Mouse (Mus musculus) C2C12 (cell line): ENCODE measurements at regions not wholly inside any gene's neighbourhood (a gene's known extent, or its start where the extent isn't known, plus 50 kb on each side); places are given as distances from the start of the nearest gene placed in this dataset.

Experiments used
- H3K27me3 ChIP-seq: one replicate; pipeline ENCODE4 v1.6.1; 2011; ENCODE audit not compliant: control insufficient read depth, insufficient read depth, insufficient read length
- H3K36me3 ChIP-seq: one replicate; pipeline ENCODE4 v1.6.1; 2011; ENCODE audit not compliant: control insufficient read depth, insufficient read depth
- H3K4me3 ChIP-seq: one replicate; pipeline ENCODE4 v1.5.1; 2011; ENCODE audit warnings: mild to moderate bottlenecking, control low read depth; ENCODE audit not compliant: poor library complexity, insufficient read depth, severe bottlenecking
- H3K79me2 ChIP-seq: one replicate; pipeline ENCODE4 v1.6.1; 2011; ENCODE audit not compliant: control insufficient read depth, insufficient read depth
- H3K79me3 ChIP-seq: one replicate; pipeline ENCODE4 v1.6.1; 2011; ENCODE audit warnings: low read depth, control low read depth
- H3ac ChIP-seq: one replicate; pipeline ENCODE3; 2011; ENCODE audit warnings: low read depth; ENCODE audit not compliant: control insufficient read depth, insufficient read length
- CEBPB ChIP-seq: IDR thresholded peaks from one replicate; pipeline ENCODE4 v1.6.1; 2011; ENCODE audit warnings: low read depth, mild to moderate bottlenecking, control low read depth, moderate library complexity
- CTCF ChIP-seq: IDR thresholded peaks from one replicate; pipeline ENCODE4 v1.5.1; 2011; ENCODE audit not compliant: control insufficient read depth, insufficient read depth, insufficient read length
- FOSL1 ChIP-seq: IDR thresholded peaks from one replicate; pipeline ENCODE4 v1.8.0; 2011; ENCODE audit warnings: mild to moderate bottlenecking, low read length; ENCODE audit not compliant: poor library complexity, insufficient read depth, severe bottlenecking
- MAX ChIP-seq: IDR thresholded peaks from one replicate; pipeline ENCODE4 v1.6.1; 2011; ENCODE audit warnings: mild to moderate bottlenecking, control low read depth
- MYOD1 ChIP-seq: IDR thresholded peaks from one replicate; pipeline ENCODE4 v1.6.1; 2011; ENCODE audit warnings: low read depth; ENCODE audit not compliant: control insufficient read depth, insufficient read length
- MYOG ChIP-seq: IDR thresholded peaks from one replicate; pipeline ENCODE4 v1.6.1; 2011; ENCODE audit not compliant: control insufficient read depth, insufficient read length; ENCODE audit errors: extremely low read depth
- USF1 ChIP-seq: IDR thresholded peaks from one replicate; pipeline ENCODE4 v1.6.1; 2011; ENCODE audit warnings: low read depth, mild to moderate bottlenecking, control low read depth, moderate library complexity

GRCm38 (mm10) chr9:23535872-23536271 lies 313.0 kb downstream of the Bmper start:
- H3ac ChIP-seq, result no peak overlapping the region
- no peak for TF ChIP-seq CTCF
- no peak for TF ChIP-seq MYOG
- TF ChIP-seq CEBPB, result no peak
- no peak for TF ChIP-seq FOSL1
- TF ChIP-seq USF1, result no peak
- no peak for TF ChIP-seq MAX
- no peak for TF ChIP-seq MYOD1
- H3K36me3 ChIP-seq, result no peaks in the 10 kb centered on the region
- H3K27me3 ChIP-seq, result no peaks in the 10 kb centered on the region
- no peaks in the 10 kb centered on the region for H3K79me3 ChIP-seq
- H3K79me2 ChIP-seq, result no peaks in the 10 kb centered on the region
- H3K4me3 ChIP-seq, result no peak overlapping the region

GRCm38 (mm10) chr9:23538051-23538450 lies 315.2 kb downstream of the Bmper start:
- no peaks in the 10 kb centered on the region for H3K27me3 ChIP-seq
- H3ac ChIP-seq, result no peak overlapping the region
- TF ChIP-seq MAX, result no peak
- TF ChIP-seq CEBPB, result no peak
- TF ChIP-seq FOSL1, result no peak
- no peak for TF ChIP-seq MYOG
- no peak for TF ChIP-seq USF1
- TF ChIP-seq MYOD1, result no peak
- no peak for TF ChIP-seq CTCF
- no peaks in the 10 kb centered on the region for H3K79me2 ChIP-seq
- no peaks in the 10 kb centered on the region for H3K36me3 ChIP-seq
- no peaks in the 10 kb centered on the region for H3K79me3 ChIP-seq
- no peak overlapping the region for H3K4me3 ChIP-seq

GRCm38 (mm10) chr9:23551692-23552091 lies 328.8 kb downstream of the Bmper start:
- no peak for TF ChIP-seq CEBPB
- no peak for TF ChIP-seq FOSL1
- no peaks in the 10 kb centered on the region for H3K79me3 ChIP-seq
- no peaks in the 10 kb centered on the region for H3K79me2 ChIP-seq
- no peak overlapping the region for H3K4me3 ChIP-seq
- no peak overlapping the region for H3ac ChIP-seq
- no peaks in the 10 kb centered on the region for H3K36me3 ChIP-seq
- H3K27me3 ChIP-seq, result no peaks in the 10 kb centered on the region

- no peak overlapping the region for H3ac ChIP-seq
- no peak for TF ChIP-seq USF1
- no peak for TF ChIP-seq MYOD1
- no peak for TF ChIP-seq MYOG
- TF ChIP-seq FOSL1, result no peak
- TF ChIP-seq CEBPB, result no peak
- no peak for TF ChIP-seq CTCF
- TF ChIP-seq MAX, result no peak
- H3K79me3 ChIP-seq, result no peaks in the 10 kb centered on the region
- H3K79me2 ChIP-seq, result no peaks in the 10 kb centered on the region
- no peak overlapping the region for H3K4me3 ChIP-seq
- H3K36me3 ChIP-seq, result no peaks in the 10 kb centered on the region
- H3K27me3 ChIP-seq, result no peaks in the 10 kb centered on the region
Observed at GRCm38 (mm10) chr9:23553766-23554165, 330.9 kb downstream of the Bmper start.

GRCm38 (mm10) chr9:23557601-23558000 lies 334.7 kb downstream of the Bmper start:
- no peaks in the 10 kb centered on the region for H3K79me3 ChIP-seq
- no peak overlapping the region for H3ac ChIP-seq
- no peaks in the 10 kb centered on the region for H3K27me3 ChIP-seq
- H3K4me3 ChIP-seq, result no peak overlapping the region
- no peaks in the 10 kb centered on the region for H3K36me3 ChIP-seq
- TF ChIP-seq MYOG (no peak), CTCF (no peak), MYOD1 (no peak), FOSL1 (no peak), CEBPB (no peak), USF1 (no peak), MAX (no peak)
- H3K79me2 ChIP-seq, result no peaks in the 10 kb centered on the region

GRCm38 (mm10) chr9:23561924-23562323 lies 339.0 kb downstream of the Bmper start:
- no peaks in the 10 kb centered on the region for H3K79me3 ChIP-seq
- no peaks in the 10 kb centered on the region for H3K36me3 ChIP-seq
- H3K4me3 ChIP-seq, result no peak overlapping the region
- no peak for TF ChIP-seq FOSL1
- no peak for TF ChIP-seq MAX
- no peak for TF ChIP-seq CTCF
- no peak for TF ChIP-seq CEBPB
- no peak for TF ChIP-seq MYOG
- TF ChIP-seq MYOD1, result no peak
- no peak for TF ChIP-seq USF1
- no peaks in the 10 kb centered on the region for H3K79me2 ChIP-seq
- no peaks in the 10 kb centered on the region for H3K27me3 ChIP-seq
- H3ac ChIP-seq, result no peak overlapping the region
